Mouse (Mus musculus): ENCODE results near the gene Cyp4a14.
"Not testable (repeated sequence)": the region's sequence is repeated elsewhere in the genome, so short reads cannot be mapped to it uniquely, and the experiment has no call there.

Cyp4a14 gene

DNA sequence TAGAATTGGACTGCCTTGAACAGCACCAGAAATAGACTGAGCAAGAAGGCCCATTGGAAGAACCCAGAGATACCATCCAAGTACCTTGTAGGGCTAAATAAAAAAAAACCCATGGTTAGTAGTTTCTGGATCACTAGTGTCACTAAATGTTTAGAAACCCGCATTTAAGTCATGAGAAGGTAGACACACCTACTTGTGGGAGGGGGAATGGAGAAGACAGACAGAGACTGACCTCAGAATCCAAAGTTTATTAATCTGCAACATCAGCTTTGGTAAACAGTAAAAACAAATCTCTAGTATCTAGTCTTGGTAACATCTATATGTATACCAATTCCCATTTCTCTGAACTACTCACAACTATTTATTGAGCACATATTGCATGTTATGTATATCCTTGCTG, at the start of gene Cyp4a14:
TSS of gene Cyp4a14 (minus strand) at position 142 of the 400 bp plus-strand sequence.
- no peak for DNase-seq

DNA sequence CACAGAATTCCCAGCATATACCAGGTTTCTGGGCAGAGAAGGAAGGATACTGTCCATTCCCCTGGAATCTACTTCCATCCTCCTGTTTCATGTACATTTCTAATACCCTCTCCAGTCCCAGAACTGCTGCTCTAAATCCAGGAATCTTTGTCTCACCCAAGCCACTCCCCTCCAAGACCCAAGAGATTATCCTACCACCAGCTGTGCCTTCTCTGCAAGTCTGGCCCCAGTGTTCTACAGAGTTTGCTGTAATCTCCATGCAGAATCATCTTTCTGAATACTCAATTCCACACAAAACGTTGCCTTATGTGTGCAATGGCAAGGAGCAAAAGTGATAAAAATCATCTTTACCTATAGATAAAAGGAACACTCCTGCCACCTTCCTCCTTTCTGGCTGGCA, 49.2 kb upstream of the Cyp4a14 start:
- no peak for DNase-seq

DNA sequence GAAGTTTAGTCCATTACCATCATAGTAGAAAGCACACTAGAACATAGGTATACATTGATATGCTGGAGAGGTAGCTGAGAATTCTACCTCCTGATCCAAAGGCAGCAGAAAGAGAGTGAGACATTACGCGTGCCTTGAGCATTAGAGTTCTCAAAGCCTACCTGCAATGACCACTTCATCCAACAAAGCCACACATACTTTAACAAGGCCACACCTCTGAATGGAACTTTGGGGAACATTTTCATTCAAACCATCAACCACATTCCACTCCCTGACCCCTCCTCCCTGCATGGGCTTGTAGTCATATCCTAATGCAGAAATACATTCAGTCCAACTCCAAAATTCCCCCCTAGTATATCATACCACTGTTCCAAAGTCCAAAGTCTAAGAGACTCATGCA, 25.8 kb upstream of the Cyp4a14 start:
- DNase-seq, result no peak

DNA sequence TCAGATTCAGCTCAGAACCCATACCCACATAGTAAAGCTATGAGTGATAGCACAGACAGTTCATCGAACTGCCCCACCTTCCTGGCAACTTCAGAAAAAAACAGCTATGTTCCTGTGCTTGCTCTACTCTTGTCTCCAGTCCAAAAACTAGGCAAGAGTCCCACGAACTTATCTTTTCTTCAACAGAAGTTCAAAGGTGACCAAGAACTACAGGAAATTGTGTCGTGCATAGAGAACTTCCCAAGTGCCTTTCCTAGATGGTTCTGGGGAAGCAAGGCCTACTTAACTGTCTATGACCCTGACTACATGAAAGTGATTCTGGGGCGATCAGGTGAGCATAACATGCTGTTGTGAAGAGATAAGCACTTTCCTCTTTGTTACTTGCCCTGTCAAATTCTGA, 23.5 kb upstream of the Cyp4a14 start:
- DNase-seq, result no peak

DNA sequence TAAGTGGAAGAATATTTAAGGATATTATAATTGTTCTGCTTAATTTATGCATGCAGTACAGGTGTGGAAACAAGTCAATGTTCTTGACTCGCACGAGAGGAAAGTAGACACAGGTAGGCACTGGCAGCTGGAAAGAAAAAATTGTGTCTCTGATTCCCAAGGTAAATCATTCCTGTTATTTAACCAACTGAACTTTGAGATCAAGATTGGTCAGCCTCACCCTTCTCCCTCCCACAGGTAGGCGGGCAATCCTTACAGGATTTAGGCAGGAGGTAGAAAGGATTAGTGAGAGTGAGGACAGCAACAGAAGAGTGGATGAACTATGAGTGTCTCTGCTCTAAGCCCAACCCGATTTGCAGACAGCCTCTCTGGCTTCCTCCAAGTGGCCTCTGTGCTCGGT, 22.1 kb upstream of the Cyp4a14 start, which contains the start of gene Cyp4a10:
TSS of gene Cyp4a10 (plus strand) at position 265 of the 400 bp plus-strand sequence.
- DNase-seq, result not testable (repeated sequence)

DNA sequence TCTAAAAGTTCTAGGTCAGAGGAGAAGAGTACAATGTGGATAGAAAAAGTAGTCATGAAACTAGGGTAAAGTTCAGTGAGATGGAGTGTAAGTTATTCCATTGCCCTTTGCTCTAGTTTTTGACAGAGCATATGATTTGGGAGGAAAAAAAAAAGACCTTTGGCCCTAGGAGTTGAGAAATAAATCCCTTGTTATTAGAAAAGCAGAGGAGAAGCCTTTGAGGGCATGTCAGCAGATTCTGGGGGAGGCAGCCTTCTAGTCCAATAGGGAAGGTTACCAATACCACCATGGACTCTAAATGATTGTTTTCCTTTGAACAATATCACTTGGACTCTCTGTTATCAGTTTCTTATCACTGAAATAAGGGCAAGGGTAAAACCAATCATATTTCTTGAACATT, 18.0 kb upstream of the Cyp4a14 start:
- DNase-seq, result not testable (repeated sequence)

DNA sequence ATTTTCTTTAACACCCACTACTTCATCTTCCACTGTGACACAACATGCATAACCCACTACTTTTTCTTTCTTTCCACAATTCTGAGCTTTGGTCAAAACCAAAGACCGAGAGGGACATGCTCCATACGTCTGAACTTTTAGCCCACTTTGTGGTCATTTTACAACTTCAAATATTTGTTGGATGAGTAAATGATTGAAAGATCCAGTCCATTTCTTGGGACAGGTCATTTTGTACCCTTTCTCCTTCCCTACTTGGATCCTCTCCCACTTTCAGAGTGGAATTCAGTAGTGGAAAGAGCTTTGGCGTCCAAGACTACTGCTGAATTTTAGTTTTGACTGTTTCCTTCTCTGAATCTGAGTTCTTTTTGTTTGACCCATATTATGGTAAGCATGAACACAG, 1.5 kb upstream of the Cyp4a14 start:
- no peak for DNase-seq

DNA sequence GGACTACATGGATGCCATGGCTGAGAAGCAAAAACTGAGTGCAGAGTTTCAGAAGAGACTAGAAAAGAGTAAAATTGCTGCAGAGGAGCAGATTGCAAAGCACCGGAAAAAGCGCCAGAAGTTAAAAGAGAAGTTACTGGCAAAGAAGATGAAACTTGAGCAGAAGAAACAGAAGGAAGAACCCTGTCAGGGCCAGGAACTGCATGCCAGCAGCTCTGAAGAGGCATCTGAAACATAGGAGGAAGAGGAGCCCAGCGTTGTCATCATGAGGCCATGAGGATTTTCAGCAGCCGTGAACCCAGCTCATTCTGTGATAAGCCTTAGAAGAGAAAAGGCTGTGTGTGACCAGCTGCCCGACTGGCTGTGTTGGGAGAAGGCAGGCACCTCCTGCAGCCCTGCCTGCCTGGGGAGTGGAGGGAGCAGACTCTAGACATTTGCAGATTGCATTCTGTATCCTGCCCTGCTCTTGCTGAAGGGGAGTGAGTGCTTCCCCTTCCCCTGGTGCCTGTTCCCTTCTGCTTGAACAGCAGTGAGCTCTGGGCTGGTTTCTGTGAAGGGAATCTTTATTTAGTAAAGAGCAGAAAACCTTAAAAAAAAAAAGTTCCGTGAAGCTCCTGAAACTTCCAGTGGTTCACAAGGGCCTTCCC, 14.8 kb downstream of the Cyp4a14 start:
- DNase-seq, result no peak

DNA sequence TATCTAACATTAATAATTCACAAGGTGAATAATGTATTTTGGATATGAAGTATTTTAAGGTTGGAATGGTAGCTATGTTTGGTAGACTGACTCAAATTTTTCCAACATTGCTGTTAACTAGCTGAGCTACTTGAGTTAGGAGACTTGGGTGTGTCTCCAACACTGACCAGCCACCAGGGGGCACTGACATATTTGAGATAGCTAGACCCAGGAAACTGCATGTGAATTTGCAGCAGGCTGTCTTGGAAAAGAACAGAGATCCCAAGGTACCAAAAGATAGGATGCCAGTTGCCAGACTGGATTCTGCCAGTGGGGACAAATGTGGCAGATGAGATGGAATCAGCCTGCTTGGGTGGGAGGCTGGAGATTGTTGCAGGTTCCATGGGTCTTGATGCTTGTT, 19.9 kb downstream of the Cyp4a14 start:
- DNase-seq, result peak; percentile 40 to 54

DNA sequence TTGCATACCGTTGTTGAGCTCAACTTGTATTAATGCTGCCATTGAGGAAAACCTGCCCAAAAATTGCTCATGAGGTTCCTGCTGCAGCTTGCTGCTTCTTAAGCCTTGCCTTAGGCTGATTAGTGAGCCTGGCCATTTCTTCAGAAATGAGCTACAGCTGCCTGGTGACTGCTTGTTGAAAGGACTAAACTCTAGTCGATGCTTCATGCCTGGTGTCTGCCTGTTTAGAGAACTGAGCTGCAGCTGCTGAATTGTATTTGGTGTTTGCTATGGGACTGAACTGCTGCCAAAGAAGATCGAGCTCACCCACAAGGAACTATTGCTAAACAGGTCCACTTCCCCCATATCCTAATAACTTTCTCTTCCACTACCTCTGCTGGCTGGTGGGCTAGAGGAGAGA, 22.4 kb downstream of the Cyp4a14 start:
- not testable (repeated sequence) for DNase-seq

DNA sequence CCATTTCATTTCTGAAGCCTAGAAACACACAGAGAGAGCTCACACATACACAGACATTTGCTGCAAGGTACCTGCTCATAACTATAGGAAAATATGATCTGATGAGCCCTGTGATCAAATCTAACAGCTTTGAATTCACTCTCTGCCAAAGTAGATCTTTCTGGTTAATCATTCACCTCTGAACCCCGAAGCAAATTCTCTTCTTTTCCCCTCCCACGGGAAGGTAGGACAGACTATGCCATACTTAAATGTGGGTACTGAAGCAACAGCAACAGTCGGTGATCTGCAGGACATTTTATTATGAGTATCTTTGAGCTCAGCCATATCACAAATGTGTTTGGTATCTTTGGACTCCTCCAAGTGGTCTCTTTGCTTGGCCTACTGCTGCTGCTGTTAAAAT, 43.6 kb downstream of the Cyp4a14 start, which contains the start of gene Cyp4a30b:
TSS of gene Cyp4a30b (plus strand) at position 301 of the 400 bp plus-strand sequence.
- no peak for DNase-seq

DNA sequence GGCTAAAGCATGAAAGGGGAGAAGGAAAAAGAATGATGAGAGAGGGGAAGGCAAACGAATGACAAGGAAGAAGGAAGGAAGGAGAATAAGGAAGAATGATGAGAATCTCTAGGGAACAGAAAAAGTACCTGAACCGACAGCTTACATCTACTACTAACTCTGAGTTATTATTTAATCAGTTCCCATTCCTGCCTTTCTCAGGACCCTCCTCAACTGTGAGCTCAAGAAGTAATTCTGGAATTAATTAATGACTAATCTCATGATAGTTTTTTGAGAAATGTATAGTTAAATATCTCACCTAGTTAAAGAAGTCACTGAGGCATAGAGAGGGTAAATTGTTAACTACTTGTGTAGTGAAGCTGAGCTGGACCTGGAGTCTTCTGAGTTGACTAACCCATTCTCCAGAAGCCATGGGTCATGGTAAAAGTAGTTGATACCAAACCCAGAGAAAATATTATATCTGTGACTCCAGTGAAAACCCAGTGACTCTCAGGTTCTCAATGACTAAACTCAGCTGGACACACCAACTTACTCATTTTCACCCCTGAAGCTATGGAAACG, 45.3 kb downstream of the Cyp4a14 start:
- DNase-seq, result no peak
